Mouse (Mus musculus) intestine, embryonic 16.5 days (tissue): Measurements from ENCODE around the gene Pramef17. TPM values are rescaled to one million over a fixed set of nuclear protein-coding genes. Genes with fewer than 3 reads are reported as not detected.

Experiments used
- polyA plus RNA-seq: library from polyadenylated mRNA; unstranded; fragments of >200 nt; fragmentation: Nextera tagmentation; extraction: Ambion mirVana; gene quantifications from 2 replicates; pipeline ENCODE4 v1.2.1, GENCODE M21; 2015

Gene Pramef17
- polyA plus RNA-seq, 1 experiment from 2014 or later: not detected

Other genes with a start within 250 kb of the Pramef17 start
- gene Gm13023, start 205.0 kb downstream of the Pramef17 start, polyA plus RNA-seq: not detected in 2 replicates
- gene Gm13084, start 178.3 kb downstream of the Pramef17 start, polyA plus RNA-seq: not detected in 2 replicates
- not detected in 2 replicates for gene Gm13103, start 147.9 kb downstream of the Pramef17 start, polyA plus RNA-seq
- gene Pramef6, start 94.0 kb downstream of the Pramef17 start, polyA plus RNA-seq: not detected in 2 replicates
- gene Pramef25, start 43.4 kb downstream of the Pramef17 start, polyA plus RNA-seq: not detected in 2 replicates
- not detected in 2 replicates for gene Gm13101, start 27.4 kb downstream of the Pramef17 start, polyA plus RNA-seq
- not detected in 2 replicates for gene Pramel4, start 64.8 kb upstream of the Pramef17 start, polyA plus RNA-seq
- gene Gm13102, start 112.1 kb upstream of the Pramef17 start, polyA plus RNA-seq: not detected in 2 replicates
- gene Oog3, start 168.3 kb upstream of the Pramef17 start, polyA plus RNA-seq: not detected in 2 replicates
- not detected in 2 replicates for gene Oog2, start 196.3 kb upstream of the Pramef17 start, polyA plus RNA-seq
- not detected in 2 replicates for gene C87977, start 218.9 kb upstream of the Pramef17 start, polyA plus RNA-seq